Mouse (Mus musculus) effector memory CD4-positive, alpha-beta T cell, adult 5 months (primary cell): ENCODE results near the gene Olfr771. TPM values are rescaled to one million over a fixed set of nuclear protein-coding genes. Genes with fewer than 3 reads are reported as not detected.

Experiments
- polyA plus RNA-seq: library from polyadenylated mRNA; unstranded; fragments of 100-300 nt; shearing (Covaris generic); gene quantifications from one replicate; pipeline ENCODE4 v1.2.1, GENCODE M21; 2017

Olfr771 gene
- polyA plus RNA-seq = not detected

GRCm38 (mm10) chr10:129164651-129165050 lies at the start of gene Olfr771:
Gene Olfr771, minus strand, starts transcription at chr10:129164751.

GRCm38 (mm10) chr10:129187319-129187718 lies 22.8 kb upstream of the Olfr771 start, which contains the start of gene Olfr773:
Gene Olfr773, minus strand, starts transcription at chr10:129187419.

GRCm38 (mm10) chr10:129177821-129178220 lies 13.3 kb upstream of the Olfr771 start, which contains the start of gene Olfr772:
Gene Olfr772, minus strand, starts transcription at chr10:129177921.

GRCm38 (mm10) chr10:129138898-129139297 lies 25.7 kb downstream of the Olfr771 start, which contains the start of gene Olfr770:
Gene Olfr770, minus strand, starts transcription at chr10:129138998.

GRCm38 (mm10) chr10:129117761-129118160 lies 46.8 kb downstream of the Olfr771 start, which contains the start of gene Olfr769:
Gene Olfr769, minus strand, starts transcription at chr10:129117861.

Other genes with a start within 250 kb of the Olfr771 start
- 6.6 TPM for gene Rdh5, start 241.9 kb downstream of the Olfr771 start, polyA plus RNA-seq
- 118 TPM for gene Bloc1s1, start 240.7 kb downstream of the Olfr771 start, polyA plus RNA-seq
- gene Itga7, start 230.9 kb downstream of the Olfr771 start, polyA plus RNA-seq = 45.8 TPM
- not detected for gene Mettl7b, start 203.8 kb downstream of the Olfr771 start, polyA plus RNA-seq
- 0.20 TPM for gene Olfr9, start 175.3 kb downstream of the Olfr771 start, polyA plus RNA-seq
- not detected for gene Olfr763, start 154.0 kb downstream of the Olfr771 start, polyA plus RNA-seq
- gene Olfr764-ps1, start 124.9 kb downstream of the Olfr771 start, polyA plus RNA-seq = not detected
- gene Olfr765, start 114.8 kb downstream of the Olfr771 start, polyA plus RNA-seq = not detected
- not detected for gene Olfr766-ps1, start 95.8 kb downstream of the Olfr771 start, polyA plus RNA-seq
- gene Olfr767, start 81.8 kb downstream of the Olfr771 start, polyA plus RNA-seq = not detected
- not detected for gene Olfr768, start 65.4 kb downstream of the Olfr771 start, polyA plus RNA-seq
- not detected for gene Olfr769, start 46.9 kb downstream of the Olfr771 start, polyA plus RNA-seq
- gene Olfr770, start 25.8 kb downstream of the Olfr771 start, polyA plus RNA-seq = not detected
- not detected for gene Olfr772, start 13.2 kb upstream of the Olfr771 start, polyA plus RNA-seq
- not detected for gene Olfr773, start 22.7 kb upstream of the Olfr771 start, polyA plus RNA-seq
- gene Olfr774, start 71.5 kb upstream of the Olfr771 start, polyA plus RNA-seq = not detected
- not detected for gene Olfr775, start 83.7 kb upstream of the Olfr771 start, polyA plus RNA-seq
- not detected for gene Olfr776, start 94.4 kb upstream of the Olfr771 start, polyA plus RNA-seq
- not detected for gene Olfr777, start 106.7 kb upstream of the Olfr771 start, polyA plus RNA-seq
- gene Olfr780, start 153.4 kb upstream of the Olfr771 start, polyA plus RNA-seq = not detected
- not detected for gene Olfr781, start 164.1 kb upstream of the Olfr771 start, polyA plus RNA-seq
- not detected for gene Olfr782, start 184.1 kb upstream of the Olfr771 start, polyA plus RNA-seq
- gene Olfr784, start 219.3 kb upstream of the Olfr771 start, polyA plus RNA-seq = not detected
- gene Olfr785, start 240.7 kb upstream of the Olfr771 start, polyA plus RNA-seq = not detected